Mouse (Mus musculus): Measurements from ENCODE around the gene Olfr13. TPM values are rescaled to one million over a fixed set of nuclear protein-coding genes. Genes with fewer than 3 reads are reported as not detected.

Olfr13 gene
- not detected in 2 replicates for polyA plus RNA-seq (2012; rRNA removed; ENCODE audit: low replicate concordance)

DNA sequence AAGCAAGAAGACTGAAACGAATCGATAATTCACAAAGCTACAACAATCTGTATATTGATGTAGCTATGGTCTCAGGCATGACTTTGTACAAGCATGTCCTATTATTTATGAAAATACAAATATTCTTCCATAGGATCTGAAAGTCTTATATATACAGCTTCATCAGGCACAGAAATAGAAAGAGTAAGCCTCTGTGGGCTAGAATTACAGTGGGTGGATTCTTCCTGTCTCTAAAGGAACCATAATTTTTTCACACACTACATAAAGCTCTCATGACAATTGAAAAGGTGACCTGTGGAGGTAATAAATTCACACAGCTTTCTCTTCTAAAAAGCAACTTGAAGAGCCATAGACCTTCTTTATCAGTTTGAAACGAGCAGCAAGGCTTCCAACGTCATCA lies at the start of gene Olfr13:
Gene Olfr13 (plus strand): TSS at position 301 of the 400 bp plus-strand sequence.

GRCm38 (mm10) chr6:43146267-43146666 lies 25.7 kb upstream of the Olfr13 start, which contains the start of gene Olfr237-ps1:
Olfr237-ps1 (plus strand) TSS chr6:43146567.

DNA sequence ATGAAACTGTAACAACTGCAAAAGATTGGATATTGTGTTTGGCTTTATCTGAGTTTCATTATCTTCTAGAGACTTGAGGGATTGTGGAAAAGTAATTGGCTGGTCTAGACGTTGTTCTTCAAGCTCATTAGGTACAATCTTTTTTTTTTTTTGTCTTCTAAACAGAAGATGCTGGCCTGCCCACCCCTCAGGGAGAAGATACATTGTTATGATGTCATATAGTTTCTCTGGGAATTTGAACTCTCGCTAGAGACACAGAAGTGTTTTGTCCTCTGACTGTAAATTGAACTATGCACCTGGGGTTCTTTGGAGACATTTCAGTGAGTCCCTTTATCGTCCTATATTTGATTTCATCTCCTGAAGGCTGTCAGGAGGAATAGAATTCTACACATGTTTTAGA lies 9.0 kb upstream of the Olfr13 start, which contains the start of gene Olfr437:
Gene Olfr437 (plus strand): TSS at position 301 of the 400 bp plus-strand sequence.

DNA sequence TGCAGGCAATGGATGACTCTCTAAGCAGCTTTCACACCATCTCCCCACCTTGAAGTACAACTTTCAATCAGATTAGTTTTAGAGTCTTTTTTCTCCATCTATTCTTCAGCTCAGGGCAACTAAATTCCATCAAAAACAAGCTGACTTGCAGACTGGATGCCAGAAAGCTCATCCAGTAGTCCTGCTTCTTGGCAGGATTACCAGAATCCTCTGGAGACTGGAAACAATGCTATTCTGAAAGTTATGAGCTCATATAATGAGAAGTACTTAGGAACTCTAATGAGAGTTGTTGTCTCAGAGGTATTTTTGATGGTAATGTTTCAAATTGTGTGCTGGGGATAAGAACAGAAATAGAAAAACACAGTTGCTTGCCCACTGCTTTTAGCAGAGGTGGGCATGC lies 24.8 kb downstream of the Olfr13 start, which contains the start of gene Olfr435:
Gene Olfr435 (plus strand): TSS at position 366 of the 400 bp plus-strand sequence.

DNA sequence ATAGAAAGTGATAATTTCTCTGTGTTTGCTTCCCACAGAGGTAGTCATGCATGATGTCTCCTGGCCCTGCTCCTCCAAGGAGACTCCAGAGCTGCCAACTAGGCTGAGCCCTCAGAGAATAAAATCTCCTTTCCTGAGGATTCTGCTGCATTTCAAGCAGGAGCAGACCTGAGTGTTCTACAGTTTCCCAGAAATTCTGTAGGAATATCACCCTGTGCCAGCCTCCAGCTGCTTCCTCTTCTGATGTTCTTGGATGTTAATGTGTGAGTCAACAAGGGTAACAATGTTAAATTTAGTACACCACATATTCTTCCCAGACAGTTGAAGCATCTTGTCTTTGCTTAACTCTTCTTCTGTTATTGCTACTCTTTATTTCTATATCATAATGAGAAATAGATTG lies 40.9 kb downstream of the Olfr13 start, which contains the start of gene Olfr434:
Gene Olfr434 (plus strand): TSS at position 149 of the 400 bp plus-strand sequence.

Other genes with a start within 250 kb of the Olfr13 start
- not detected in 2 replicates for gene Olfr444, start 223.1 kb upstream of the Olfr13 start, polyA plus RNA-seq (2012; rRNA removed; ENCODE audit: low replicate concordance)
- not detected in 2 replicates for gene Olfr441, start 65.8 kb upstream of the Olfr13 start, polyA plus RNA-seq (2012; rRNA removed; ENCODE audit: low replicate concordance)
- gene Olfr237-ps1, start 25.6 kb upstream of the Olfr13 start, polyA plus RNA-seq (2012; rRNA removed; ENCODE audit: low replicate concordance) = not detected in 2 replicates
- gene Olfr437, start 8.9 kb upstream of the Olfr13 start, polyA plus RNA-seq (2012; rRNA removed; ENCODE audit: low replicate concordance) = not detected in 2 replicates
- not detected in 2 replicates for gene Olfr435, start 25.0 kb downstream of the Olfr13 start, polyA plus RNA-seq (2012; rRNA removed; ENCODE audit: low replicate concordance)
- gene Olfr434, start 40.9 kb downstream of the Olfr13 start, polyA plus RNA-seq (2012; rRNA removed; ENCODE audit: low replicate concordance) = not detected in 2 replicates
- not detected in 2 replicates for gene Olfr47, start 59.4 kb downstream of the Olfr13 start, polyA plus RNA-seq (2012; rRNA removed; ENCODE audit: low replicate concordance)
- gene Arhgef5, start 93.4 kb downstream of the Olfr13 start, polyA plus RNA-seq (2012; rRNA removed; ENCODE audit: low replicate concordance) = 7.3 and 17.8 TPM in 2 replicates
- gene Nobox, start 137.4 kb downstream of the Olfr13 start, polyA plus RNA-seq (2012; rRNA removed; ENCODE audit: low replicate concordance) = not detected in 2 replicates